Mouse (Mus musculus) neural tube, embryonic 15.5 days (tissue): ENCODE results near the gene Maml3. TPM values are rescaled to one million over a fixed set of nuclear protein-coding genes. Genes with fewer than 3 reads are reported as not detected.
A peak's percentile ranks its signal among the peaks of the same experiment; 100 is the strongest.

Source experiments
- ATAC-seq: fragments of 200-750 bp; cut with Nextera tagmentation; 2 replicates; pipeline ENCODE4 v1.8.0; 2017; ENCODE audit warnings: mild to moderate bottlenecking, moderate TSS enrichment, moderate library complexity; ENCODE audit not compliant: low FRiP score
- H3K27ac ChIP-seq: fragments of 300-500 bp; sonication (generic); replicated peaks from 2 replicates; pipeline ENCODE4 v1.5.1; 2015; ENCODE audit warnings: mild to moderate bottlenecking, inconsistent platforms
- H3K27me3 ChIP-seq: fragments of 300-500 bp; sonication (generic); replicated peaks from 2 replicates; pipeline ENCODE4 v1.6.1; 2015; ENCODE audit warnings: inconsistent platforms
- H3K36me3 ChIP-seq: fragments of 300-500 bp; sonication (generic); 2 replicates; pipeline ENCODE4 v1.6.1; 2015; ENCODE audit warnings: inconsistent platforms
- H3K4me1 ChIP-seq: fragments of 300-500 bp; sonication (generic); 2 replicates; pipeline ENCODE4 v1.6.1; 2015; ENCODE audit warnings: inconsistent platforms
- H3K4me2 ChIP-seq: fragments of 300-500 bp; sonication (generic); 2 replicates; pipeline ENCODE4 v1.6.1; 2015; ENCODE audit warnings: inconsistent platforms, mild to moderate bottlenecking, moderate library complexity
- H3K4me3 ChIP-seq: fragments of 300-500 bp; sonication (generic); replicated peaks from 2 replicates; pipeline ENCODE4 v1.5.1; 2015; ENCODE audit warnings: mild to moderate bottlenecking, inconsistent platforms
- H3K9ac ChIP-seq: fragments of 300-500 bp; sonication (generic); replicated peaks from 2 replicates; pipeline ENCODE4 v1.6.1; 2015; ENCODE audit warnings: mild to moderate bottlenecking, inconsistent platforms
- H3K9me3 ChIP-seq: fragments of 300-500 bp; sonication (generic); replicated peaks from 2 replicates; pipeline ENCODE4 v1.6.1; 2016; ENCODE audit warnings: inconsistent platforms
- WGBS: fragments of 180-500 bp; shearing (Covaris S2); methylation state at CpG from one replicate; pipeline ENCODE4 v1.1.7; 2015; ENCODE audit warnings: mixed read lengths; 5-methylcytosine and 5-hydroxymethylcytosine counted together
- polyA plus RNA-seq: library from polyadenylated mRNA; unstranded; fragments of >200 nt; fragmentation: Nextera tagmentation; extraction: Ambion mirVana; gene quantifications from 2 replicates; pipeline ENCODE4 v1.2.1, GENCODE M21; 2015

Maml3 gene
- polyA plus RNA-seq, 1 experiment from 2014 or later: 7.6 TPM

- Histone ChIP-seq H3K27ac (peak overlapping the region; percentile 23; the same call in 1 of the 2 replicates), H3K4me1 (peaks cover 52% of the 10 kb centered on the region)
These were observed 358.1 kb downstream of the Maml3 start for GRCm38 (mm10) chr3:51746816-51747215.

GRCm38 (mm10) chr3:51745162-51745561, 359.7 kb downstream of the Maml3 start:
- Histone ChIP-seq H3K36me3 (no peaks in the 10 kb centered on the region), H3K4me2 (no peak overlapping the region), H3K9me3 (no peaks in the 10 kb centered on the region), H3K27me3 (no peaks in the 10 kb centered on the region), H3K4me1 (peaks cover 49% of the 10 kb centered on the region), H3K9ac (no peak overlapping the region), H3K27ac (no peak overlapping the region), H3K4me3 (no peak overlapping the region)
- ATAC-seq: no peak
- WGBS: 88% methylated on average over 8 of the region's 8 CpGs

More at GRCm38 (mm10) chr3:51746816-51747215, 358.1 kb downstream of the Maml3 start:
- Histone ChIP-seq H3K36me3 (no peaks in the 10 kb centered on the region), H3K9me3 (no peaks in the 10 kb centered on the region), H3K4me3 (no peak overlapping the region), H3K4me2 (no peak overlapping the region), H3K27me3 (no peaks in the 10 kb centered on the region), H3K9ac (no peak overlapping the region)
- 34% methylated on average over 8 of the region's 8 CpGs for WGBS
- no peak for ATAC-seq

GRCm38 (mm10) chr3:51744339-51744759, 360.5 kb downstream of the Maml3 start:
- no peaks in the 10 kb centered on the region for H3K27me3 ChIP-seq
- no peak overlapping the region for H3K4me3 ChIP-seq
- H3K27ac ChIP-seq: no peak overlapping the region
- no peak overlapping the region for H3K9ac ChIP-seq
- peaks cover 44% of the 10 kb centered on the region for H3K4me1 ChIP-seq
- H3K9me3 ChIP-seq: no peaks in the 10 kb centered on the region
- no peak overlapping the region for H3K4me2 ChIP-seq
- no peaks in the 10 kb centered on the region for H3K36me3 ChIP-seq
- ATAC-seq: no peak
- WGBS: 59% methylated on average over 4 of the region's 4 CpGs

GRCm38 (mm10) chr3:51742405-51742804, 362.5 kb downstream of the Maml3 start:
- Histone ChIP-seq H3K27ac (0 out of 2 replicates have a peak overlapping the region, but pooled peaks have one; percentile 45), H3K4me1 (peaks cover 50% of the 10 kb centered on the region), H3K4me2 (no peak overlapping the region), H3K4me3 (no peak overlapping the region), H3K36me3 (no peaks in the 10 kb centered on the region), H3K9ac (no peak overlapping the region), H3K27me3 (no peaks in the 10 kb centered on the region), H3K9me3 (no peaks in the 10 kb centered on the region)
- ATAC-seq: no peak
- 96% methylated on average over 6 of the region's 6 CpGs for WGBS

GRCm38 (mm10) chr3:51741824-51742223, 363.1 kb downstream of the Maml3 start:
- no peak overlapping the region for H3K4me3 ChIP-seq
- no peak for ATAC-seq

GRCm38 (mm10) chr3:51739835-51740112, 365.1 kb downstream of the Maml3 start:
- no peaks in the 10 kb centered on the region for H3K9me3 ChIP-seq

More at GRCm38 (mm10) chr3:51741824-51742223, 363.1 kb downstream of the Maml3 start:
- H3K9ac ChIP-seq: no peak overlapping the region
- no peaks in the 10 kb centered on the region for H3K36me3 ChIP-seq
- peak overlapping the region; percentile 45; the same call in 1 of the 2 replicates for H3K27ac ChIP-seq
- H3K4me2 ChIP-seq: no peak overlapping the region
- peaks cover 45% of the 10 kb centered on the region for H3K4me1 ChIP-seq
- no peaks in the 10 kb centered on the region for H3K9me3 ChIP-seq
- no peaks in the 10 kb centered on the region for H3K27me3 ChIP-seq
- WGBS: 53% methylated on average over 10 of the region's 10 CpGs

GRCm38 (mm10) chr3:51739049-51739834, 365.6 kb downstream of the Maml3 start:
- Histone ChIP-seq H3K36me3 (no peaks in the 10 kb centered on the region), H3K27me3 (no peaks in the 10 kb centered on the region), H3K4me3 (no peak overlapping the region), H3K9ac (peak overlapping the region; percentile 26; the same call in 1 of the 2 replicates), H3K27ac (peak overlapping the region; percentile 88), H3K9me3 (no peaks in the 10 kb centered on the region), H3K4me1 (peaks cover 35% of the 10 kb centered on the region), H3K4me2 (peak overlapping the region; percentile 25)
- WGBS: 4% methylated on average over 12 of the region's 12 CpGs
- ATAC-seq: peak; percentile 79

More at GRCm38 (mm10) chr3:51739835-51740112, 365.1 kb downstream of the Maml3 start:
- Histone ChIP-seq H3K4me1 (peaks cover 40% of the 10 kb centered on the region), H3K4me2 (no peak overlapping the region; the same call in 1 of the 2 replicates), H3K9ac (no peak overlapping the region), H3K27ac (peak overlapping the region; percentile 88), H3K27me3 (no peaks in the 10 kb centered on the region), H3K4me3 (no peak overlapping the region), H3K36me3 (no peaks in the 10 kb centered on the region)
- no peak for ATAC-seq

- H3K27ac ChIP-seq: no peak overlapping the region
- 86% methylated on average over 3 of the region's 3 CpGs for WGBS
- no peak overlapping the region for H3K9ac ChIP-seq
These were observed 371.2 kb downstream of the Maml3 start for GRCm38 (mm10) chr3:51733685-51734084.

GRCm38 (mm10) chr3:51731949-51732636, 372.8 kb downstream of the Maml3 start:
- Histone ChIP-seq H3K27ac (no peak overlapping the region), H3K4me3 (no peak overlapping the region), H3K9me3 (no peaks in the 10 kb centered on the region), H3K36me3 (no peaks in the 10 kb centered on the region), H3K9ac (no peak overlapping the region), H3K4me1 (peaks cover 33% of the 10 kb centered on the region), H3K27me3 (no peaks in the 10 kb centered on the region), H3K4me2 (no peak overlapping the region)
- ATAC-seq: no peak
- 52% methylated on average over 16 of the region's 16 CpGs for WGBS

More at GRCm38 (mm10) chr3:51733685-51734084, 371.2 kb downstream of the Maml3 start:
- H3K27me3 ChIP-seq: no peaks in the 10 kb centered on the region
- no peaks in the 10 kb centered on the region for H3K36me3 ChIP-seq
- H3K9me3 ChIP-seq: no peaks in the 10 kb centered on the region
- no peak overlapping the region for H3K4me2 ChIP-seq
- H3K4me3 ChIP-seq: no peak overlapping the region
- H3K4me1 ChIP-seq: peaks cover 30% of the 10 kb centered on the region
- no peak for ATAC-seq

- no peaks in the 10 kb centered on the region for H3K9me3 ChIP-seq
- no peaks in the 10 kb centered on the region for H3K36me3 ChIP-seq
- H3K9ac ChIP-seq: no peak overlapping the region
- no peak overlapping the region for H3K4me3 ChIP-seq
- no peak overlapping the region for H3K4me2 ChIP-seq
- no peak overlapping the region for H3K27ac ChIP-seq
- WGBS: 90% methylated on average over 7 of the region's 7 CpGs
- no peak for ATAC-seq
- H3K4me1 ChIP-seq: peaks cover 33% of the 10 kb centered on the region
- H3K27me3 ChIP-seq: no peaks in the 10 kb centered on the region
These were observed 374.2 kb downstream of the Maml3 start for GRCm38 (mm10) chr3:51730662-51731061.

GRCm38 (mm10) chr3:51729109-51729918, 375.6 kb downstream of the Maml3 start:
- Histone ChIP-seq H3K9ac (no peak overlapping the region), H3K27me3 (no peaks in the 10 kb centered on the region), H3K36me3 (no peaks in the 10 kb centered on the region), H3K27ac (peak overlapping the region; percentile 58; the same call in 1 of the 2 replicates), H3K4me2 (no peak overlapping the region), H3K9me3 (no peaks in the 10 kb centered on the region), H3K4me1 (peaks cover 36% of the 10 kb centered on the region), H3K4me3 (no peak overlapping the region)
- peak; percentile 64 for ATAC-seq
- 56% methylated on average over 14 of the region's 14 CpGs for WGBS
